Mouse (Mus musculus) heart, adult 11 months (tissue): ENCODE measurements around the gene Thsd7a.

Experiments used
- DNase-seq: peaks from one replicate; pipeline ENCODE4 v3.0.0; 2022

The Thsd7a gene

DNA sequence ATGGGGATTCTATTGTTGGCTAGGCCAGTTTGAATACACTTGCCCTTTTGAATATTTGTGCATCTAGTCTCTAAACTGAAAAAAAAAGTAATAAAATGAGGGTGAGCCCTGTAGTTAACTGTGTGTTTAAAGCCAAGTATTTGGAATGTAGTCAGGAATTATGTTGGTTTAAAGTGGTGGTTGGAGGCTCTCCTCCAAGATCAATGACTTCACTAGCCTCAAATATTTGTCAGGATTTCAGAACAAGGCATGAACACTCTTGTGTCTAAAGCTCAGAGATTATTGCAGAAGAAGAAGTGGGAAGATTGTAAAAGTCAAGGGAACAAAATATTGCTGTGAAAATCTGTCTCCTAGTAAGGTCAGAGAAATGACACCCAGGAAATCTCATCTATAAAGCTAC is 249.3 kb downstream of the Thsd7a start:
- DNase-seq: no peak

DNA sequence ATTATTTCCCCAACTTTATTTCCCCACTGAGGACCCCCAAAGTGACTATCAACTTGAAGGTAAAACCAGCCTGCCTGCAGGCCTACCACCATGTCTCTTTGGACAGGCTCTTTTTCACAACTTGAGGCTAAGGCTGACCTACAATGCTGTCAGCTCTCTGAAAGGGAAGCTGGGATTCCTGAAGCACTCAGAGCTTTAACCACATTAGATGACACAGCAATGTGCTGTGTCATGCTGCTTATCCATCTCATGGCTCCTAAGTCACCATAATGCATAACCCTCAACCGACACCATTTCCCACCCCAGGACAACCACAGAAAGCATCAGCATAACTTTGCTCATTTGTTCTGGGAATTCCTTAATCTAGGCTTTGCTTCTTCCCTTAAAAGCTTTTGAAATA is 255.6 kb downstream of the Thsd7a start:
- DNase-seq: no peak

- DNase-seq: no peak
Measured at GRCm38 (mm10) chr6:12488882-12489281, 260.3 kb downstream of the Thsd7a start.

GRCm38 (mm10) chr6:12481527-12482163 is 267.6 kb downstream of the Thsd7a start:
- no peak for DNase-seq

- no peak for DNase-seq
Measured at GRCm38 (mm10) chr6:12478359-12478758, 270.9 kb downstream of the Thsd7a start.

DNA sequence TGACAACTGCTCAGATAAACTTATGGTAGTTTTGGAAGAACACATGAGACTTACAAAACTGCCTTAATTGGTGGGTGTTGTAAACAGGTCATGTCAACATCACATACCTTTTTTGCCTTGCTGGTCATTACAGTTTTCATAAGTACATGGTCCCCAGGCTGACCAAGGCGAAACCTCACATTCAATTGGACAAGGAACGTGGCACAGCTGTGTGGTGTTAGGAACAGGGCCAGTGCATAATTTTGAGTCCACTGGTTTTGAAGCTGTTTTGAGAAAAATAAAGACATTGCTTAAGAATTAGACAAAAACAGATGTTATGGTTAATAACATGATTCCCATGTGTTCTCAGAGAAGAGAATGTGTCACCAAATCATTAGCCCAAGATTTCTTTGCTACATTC is 278.3 kb downstream of the Thsd7a start:
- DNase-seq: peak; percentile 94

DNA sequence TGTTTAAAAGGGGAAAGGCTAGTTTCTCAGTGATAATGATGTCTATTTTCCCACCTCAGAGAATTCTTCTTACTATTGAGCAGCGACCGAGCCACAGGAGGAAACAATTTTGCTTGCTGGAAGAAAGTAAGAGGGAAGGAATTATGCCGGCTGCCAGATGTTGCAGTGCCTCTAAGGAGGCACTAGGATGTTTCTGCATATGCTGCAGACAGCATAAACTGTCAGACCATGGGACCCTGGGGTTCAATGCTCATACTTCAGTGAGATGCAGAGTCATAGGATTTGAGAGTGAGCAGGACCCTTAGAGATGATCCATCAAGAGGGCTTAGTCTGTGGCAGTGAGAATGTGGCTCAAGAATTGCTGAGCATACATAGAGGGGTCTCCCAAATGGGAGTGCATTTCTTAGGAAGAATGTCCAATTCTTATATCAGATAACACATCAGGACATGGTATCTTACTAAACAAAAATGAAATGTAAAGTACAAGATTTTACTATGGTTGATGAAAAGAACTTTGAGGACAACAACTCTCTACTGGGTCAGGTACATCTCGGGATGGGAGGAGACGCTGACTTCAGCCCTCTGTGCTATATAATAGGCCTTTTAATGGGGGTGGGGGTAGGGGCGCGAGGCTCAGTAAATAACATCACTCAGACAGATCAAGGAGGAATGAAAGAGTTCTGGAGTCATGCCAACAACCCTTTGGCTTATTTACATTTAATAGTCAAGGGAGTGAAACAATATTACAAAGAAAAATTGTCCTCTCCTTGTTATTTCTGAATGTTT is 281.7 kb downstream of the Thsd7a start:
- DNase-seq: no peak

DNA sequence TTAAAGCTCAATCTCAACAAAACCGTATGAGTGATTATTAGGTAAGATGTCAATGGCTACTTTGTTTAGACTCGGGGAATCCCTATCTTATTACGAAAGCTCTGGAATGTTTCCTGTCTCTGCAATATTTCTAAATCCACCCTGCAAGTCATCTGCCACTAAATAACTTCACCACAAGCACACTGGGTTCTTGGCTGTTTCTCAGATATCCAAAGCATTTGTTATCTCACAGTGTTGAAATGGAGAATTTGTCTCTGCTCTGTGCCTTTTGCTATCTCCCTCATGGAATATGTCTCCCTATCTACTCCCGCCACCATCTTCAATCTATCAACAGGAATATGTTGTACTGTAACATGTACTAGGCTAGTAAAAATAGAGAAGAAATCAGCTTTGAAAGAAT is 290.4 kb downstream of the Thsd7a start:
- peak; percentile 97 for DNase-seq

GRCm38 (mm10) chr6:12457451-12457850 is 291.8 kb downstream of the Thsd7a start:
- DNase-seq: peak; percentile 42

- no peak for DNase-seq
Measured at GRCm38 (mm10) chr6:12454876-12455485, 294.2 kb downstream of the Thsd7a start.

DNA sequence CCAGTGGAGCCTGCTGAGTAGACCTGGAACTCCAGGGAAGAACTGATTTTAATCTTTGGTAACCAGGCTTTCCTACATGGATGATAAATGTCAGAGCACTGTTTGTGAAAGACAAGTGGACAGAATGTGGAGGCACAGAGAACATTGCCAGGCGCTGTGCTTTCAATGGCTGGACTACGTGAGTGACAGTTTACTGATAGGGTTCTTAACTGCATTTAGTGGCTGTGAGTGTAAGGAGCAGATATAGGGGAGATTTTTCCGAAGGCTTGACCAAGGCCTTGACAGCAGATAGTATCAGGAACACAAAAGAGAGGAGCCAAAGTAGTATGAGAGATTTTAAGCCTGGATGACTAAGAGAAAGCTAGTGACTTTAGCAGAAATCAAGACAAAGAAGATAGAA is 295.1 kb downstream of the Thsd7a start:
- DNase-seq: no peak

GRCm38 (mm10) chr6:12448851-12449250 is 300.4 kb downstream of the Thsd7a start:
- peak; percentile 90 for DNase-seq

DNA sequence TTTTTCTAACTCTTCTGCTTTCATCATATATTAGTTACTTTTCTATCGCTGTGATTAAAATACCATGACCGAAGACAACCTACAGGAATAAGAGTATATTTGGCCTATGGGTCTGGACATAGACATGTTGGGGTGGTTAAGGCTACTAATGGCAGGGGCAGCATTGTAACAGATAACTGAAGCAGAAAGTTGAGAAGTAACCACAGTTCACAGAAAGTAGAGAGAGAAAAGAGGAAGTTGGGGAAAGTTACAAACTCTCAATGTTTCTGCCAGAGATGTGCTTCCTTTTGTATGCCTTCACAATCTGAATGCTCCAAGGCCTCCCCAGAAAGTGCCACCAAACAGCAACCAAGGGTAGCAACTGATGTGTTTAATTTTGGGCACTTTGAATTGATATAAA is 303.7 kb downstream of the Thsd7a start:
- no peak for DNase-seq

GRCm38 (mm10) chr6:12439561-12439960 is 309.6 kb downstream of the Thsd7a start:
- no peak for DNase-seq

DNA sequence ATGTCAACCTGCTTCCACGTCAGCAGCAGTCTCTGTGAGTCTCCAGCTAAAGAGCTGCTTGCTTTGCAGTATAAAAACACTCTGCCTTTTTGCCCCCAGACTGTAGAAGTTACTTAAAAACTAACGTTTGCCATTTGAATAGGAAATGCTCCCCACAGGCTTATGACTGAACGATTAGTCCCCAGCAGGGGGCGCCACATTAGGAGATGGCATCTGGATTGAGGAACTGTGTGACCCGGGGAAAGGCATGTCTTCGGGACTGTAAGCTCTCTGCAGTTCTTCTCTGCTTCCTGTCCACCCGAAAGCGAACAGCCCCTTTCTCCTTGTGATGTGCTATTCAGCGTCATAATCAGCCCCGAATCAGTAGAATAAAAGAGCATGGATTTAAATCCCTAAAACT is 330.1 kb downstream of the Thsd7a start:
- DNase-seq: no peak

- no peak for DNase-seq
Measured at GRCm38 (mm10) chr6:12416976-12417375, 332.2 kb downstream of the Thsd7a start.

GRCm38 (mm10) chr6:12404441-12404840 is 344.8 kb downstream of the Thsd7a start:
- no peak for DNase-seq

GRCm38 (mm10) chr6:12402996-12403395 is 346.2 kb downstream of the Thsd7a start:
- no peak for DNase-seq

- DNase-seq: no peak
Measured at GRCm38 (mm10) chr6:12397776-12398522, 351.3 kb downstream of the Thsd7a start.

GRCm38 (mm10) chr6:12393574-12394380 is 355.4 kb downstream of the Thsd7a start:
- DNase-seq: no peak

GRCm38 (mm10) chr6:12386731-12387130 is 362.5 kb downstream of the Thsd7a start:
- no peak for DNase-seq

DNA sequence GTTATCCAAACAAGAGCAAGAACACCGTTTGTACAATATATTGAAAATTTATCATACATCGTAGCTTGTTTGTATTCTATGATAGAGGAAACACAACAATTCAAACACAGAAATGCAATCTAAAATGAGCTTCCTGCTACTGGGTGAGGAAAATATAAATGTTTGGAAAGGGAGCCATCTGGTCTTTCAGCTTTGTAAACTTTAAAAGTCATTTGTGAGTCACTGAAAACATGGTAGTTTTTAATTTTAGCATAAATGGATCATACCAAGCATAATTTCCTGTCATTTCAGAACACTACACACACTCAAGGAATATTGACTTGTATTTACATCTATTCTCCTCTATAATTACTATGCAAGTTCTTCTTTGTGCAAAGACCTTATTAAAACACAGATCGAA is 363.6 kb downstream of the Thsd7a start:
- no peak for DNase-seq
